Mouse (Mus musculus): ENCODE measurements around the gene Ppp6r2. TPM values are rescaled to one million over a fixed set of nuclear protein-coding genes. Genes with fewer than 3 reads are reported as not detected.

Gene Ppp6r2
- total and polyA plus RNA-seq, 3 experiments, result 34.9 to 107 (median 65.5) TPM

GRCm38 (mm10) chr15:89177576-89178259 lies 33.6 kb upstream of the Ppp6r2 start:
- DNase-seq (ENCODE audit: low spot score) (no peak), ATAC-seq (ENCODE audit: extremely low read depth, insufficient number of reproducible peaks, low FRiP score, poor library complexity, severe bottlenecking) (no peak)
- Histone ChIP-seq H3K4me1 (ENCODE audit: insufficient read depth, low read depth, low read length) (peaks cover 58% of the 10 kb centered on the region), H3K36me3 (replicated peaks) (no peaks in the 10 kb centered on the region), H3K27me3 (ENCODE audit: insufficient read depth, low read length) (peaks cover 41% of the 10 kb centered on the region), H3K9me3 (replicated peaks) (peaks cover 7% of the 10 kb centered on the region), H3K4me3 (ENCODE audit: low read depth, low read length) (no peak overlapping the region)
- TF ChIP-seq GATA1 (IDR thresholded peaks at IDR 0.05; ENCODE audit: borderline replicate concordance, low read length), result no peak
- no peak for TF ChIP-seq POLR2AphosphoS5 (IDR thresholded peaks at IDR 0.05; ENCODE audit: insufficient replicate concordance, low read depth, low read length)
- no peak for TF ChIP-seq CTCF (IDR thresholded peaks at IDR 0.05; ENCODE audit: low read depth, low read length)
- no peak for TF ChIP-seq TAL1 (conservative IDR thresholded peaks at IDR 0.05; ENCODE audit: low read depth, low read length)
- TF ChIP-seq GATA2 (IDR thresholded peaks at IDR 0.05; ENCODE audit: borderline replicate concordance, low read depth, low read length), result no peak

- TF ChIP-seq TAL1 (conservative IDR thresholded peaks at IDR 0.05; ENCODE audit: low read depth, low read length) (no peak), GATA2 (IDR thresholded peaks at IDR 0.05; ENCODE audit: borderline replicate concordance, low read depth, low read length) (no peak), POLR2AphosphoS5 (IDR thresholded peaks at IDR 0.05; ENCODE audit: insufficient replicate concordance, low read depth, low read length) (no peak)
These were observed 33.0 kb upstream of the Ppp6r2 start for GRCm38 (mm10) chr15:89178260-89178860.

GRCm38 (mm10) chr15:89178954-89179629 lies 32.3 kb upstream of the Ppp6r2 start:
- Histone ChIP-seq H3K36me3 (replicated peaks) (no peaks in the 10 kb centered on the region), H3K9me3 (replicated peaks) (peaks cover 7% of the 10 kb centered on the region), H3K4me3 (ENCODE audit: low read depth, low read length) (peak overlapping the region; percentile 41; the same call in 1 of the 2 replicates), H3K27me3 (ENCODE audit: insufficient read depth, low read length) (peaks cover 28% of the 10 kb centered on the region), H3K4me1 (ENCODE audit: insufficient read depth, low read depth, low read length) (peaks cover 48% of the 10 kb centered on the region)
- TF ChIP-seq POLR2AphosphoS5 (IDR thresholded peaks at IDR 0.05; ENCODE audit: insufficient replicate concordance, low read depth, low read length) (no peak), TAL1 (conservative IDR thresholded peaks at IDR 0.05; ENCODE audit: low read depth, low read length) (no peak), CTCF (IDR thresholded peaks at IDR 0.05; ENCODE audit: low read depth, low read length) (no peak), GATA2 (IDR thresholded peaks at IDR 0.05; ENCODE audit: borderline replicate concordance, low read depth, low read length) (no peak), GATA1 (IDR thresholded peaks at IDR 0.05; ENCODE audit: borderline replicate concordance, low read length) (no peak)
- DNase-seq (ENCODE audit: low spot score) (peak; percentile 93), ATAC-seq (ENCODE audit: extremely low read depth, insufficient number of reproducible peaks, low FRiP score, poor library complexity, severe bottlenecking) (peak; percentile 80)

More at GRCm38 (mm10) chr15:89178260-89178860, 33.0 kb upstream of the Ppp6r2 start:
- peaks cover 35% of the 10 kb centered on the region for H3K27me3 ChIP-seq (ENCODE audit: insufficient read depth, low read length)
- peaks cover 55% of the 10 kb centered on the region for H3K4me1 ChIP-seq (ENCODE audit: insufficient read depth, low read depth, low read length)
- DNase-seq (ENCODE audit: low spot score), result no peak
- ATAC-seq (ENCODE audit: extremely low read depth, insufficient number of reproducible peaks, low FRiP score, poor library complexity, severe bottlenecking), result no peak
- peak overlapping the region; percentile 41; the same call in 1 of the 2 replicates for H3K4me3 ChIP-seq (ENCODE audit: low read depth, low read length)
- H3K9me3 ChIP-seq (replicated peaks), result peaks cover 7% of the 10 kb centered on the region
- no peaks in the 10 kb centered on the region for H3K36me3 ChIP-seq (replicated peaks)

GRCm38 (mm10) chr15:89179630-89179964 lies 31.8 kb upstream of the Ppp6r2 start:
- ATAC-seq (ENCODE audit: extremely low read depth, insufficient number of reproducible peaks, low FRiP score, poor library complexity, severe bottlenecking), result no peak
- H3K4me3 ChIP-seq (ENCODE audit: low read depth, low read length), result peak overlapping the region; percentile 72; the same call in 1 of the 2 replicates
- peaks cover 25% of the 10 kb centered on the region for H3K27me3 ChIP-seq (ENCODE audit: insufficient read depth, low read length)
- DNase-seq (ENCODE audit: low spot score), result no peak
- H3K9me3 ChIP-seq (replicated peaks), result peaks cover 7% of the 10 kb centered on the region
- TF ChIP-seq CTCF (IDR thresholded peaks at IDR 0.05; ENCODE audit: low read depth, low read length), result no peak
- TF ChIP-seq TAL1 (conservative IDR thresholded peaks at IDR 0.05; ENCODE audit: low read depth, low read length), result no peak
- no peak for TF ChIP-seq GATA2 (IDR thresholded peaks at IDR 0.05; ENCODE audit: borderline replicate concordance, low read depth, low read length)
- peaks cover 47% of the 10 kb centered on the region for H3K4me1 ChIP-seq (ENCODE audit: insufficient read depth, low read depth, low read length)
- peaks cover 3% of the 10 kb centered on the region for H3K36me3 ChIP-seq (replicated peaks)

- ATAC-seq (ENCODE audit: extremely low read depth, insufficient number of reproducible peaks, low FRiP score, poor library complexity, severe bottlenecking) (no peak), DNase-seq (ENCODE audit: low spot score) (no peak)
- TF ChIP-seq CTCF (IDR thresholded peaks at IDR 0.05; ENCODE audit: low read depth, low read length) (no peak), POLR2AphosphoS5 (IDR thresholded peaks at IDR 0.05; ENCODE audit: insufficient replicate concordance, low read depth, low read length) (no peak), GATA1 (IDR thresholded peaks at IDR 0.05; ENCODE audit: borderline replicate concordance, low read length) (no peak), TAL1 (conservative IDR thresholded peaks at IDR 0.05; ENCODE audit: low read depth, low read length) (no peak), GATA2 (IDR thresholded peaks at IDR 0.05; ENCODE audit: borderline replicate concordance, low read depth, low read length) (no peak)
- peaks cover 47% of the 10 kb centered on the region for H3K4me1 ChIP-seq (ENCODE audit: insufficient read depth, low read depth, low read length)
- H3K27me3 ChIP-seq (ENCODE audit: insufficient read depth, low read length), result peaks cover 20% of the 10 kb centered on the region
- H3K4me3 ChIP-seq (ENCODE audit: low read depth, low read length), result peak overlapping the region; percentile 72
- H3K9me3 ChIP-seq (replicated peaks), result peaks cover 7% of the 10 kb centered on the region
- H3K36me3 ChIP-seq (replicated peaks), result peaks cover 8% of the 10 kb centered on the region
These were observed 31.2 kb upstream of the Ppp6r2 start for GRCm38 (mm10) chr15:89180081-89180541.

GRCm38 (mm10) chr15:89180571-89181229 lies 30.7 kb upstream of the Ppp6r2 start, which contains the start of gene Plxnb2:
TSS of gene Plxnb2 (minus strand) at chr15:89180788.
- peak within 1 kb of the TSS; percentile 72 for H3K4me3 ChIP-seq (ENCODE audit: low read depth, low read length)
- DNase-seq (ENCODE audit: low spot score) (no peak), ATAC-seq (ENCODE audit: extremely low read depth, insufficient number of reproducible peaks, low FRiP score, poor library complexity, severe bottlenecking) (no peak)
- H3K36me3 ChIP-seq (replicated peaks), result peaks cover 14% of the 10 kb centered on the region
- peaks cover 16% of the 10 kb centered on the region; the same call in 1 of the 2 replicates for H3K27me3 ChIP-seq (ENCODE audit: insufficient read depth, low read length)
- peaks cover 7% of the 10 kb centered on the region for H3K9me3 ChIP-seq (replicated peaks)
- peaks cover 47% of the 10 kb centered on the region for H3K4me1 ChIP-seq (ENCODE audit: insufficient read depth, low read depth, low read length)
- TF ChIP-seq GATA2 (IDR thresholded peaks at IDR 0.05; ENCODE audit: borderline replicate concordance, low read depth, low read length) (no peak), TAL1 (conservative IDR thresholded peaks at IDR 0.05; ENCODE audit: low read depth, low read length) (no peak), CTCF (IDR thresholded peaks at IDR 0.05; ENCODE audit: low read depth, low read length) (no peak), GATA1 (IDR thresholded peaks at IDR 0.05; ENCODE audit: borderline replicate concordance, low read length) (no peak), POLR2AphosphoS5 (IDR thresholded peaks at IDR 0.05; ENCODE audit: insufficient replicate concordance, low read depth, low read length) (no peak)
